Mouse (Mus musculus): ENCODE data around the gene Mup6.
"Not testable (repeated sequence)": the region's sequence is repeated elsewhere in the genome, so short reads cannot be mapped to it uniquely, and the experiment has no call there.

Mup6 gene

DNA sequence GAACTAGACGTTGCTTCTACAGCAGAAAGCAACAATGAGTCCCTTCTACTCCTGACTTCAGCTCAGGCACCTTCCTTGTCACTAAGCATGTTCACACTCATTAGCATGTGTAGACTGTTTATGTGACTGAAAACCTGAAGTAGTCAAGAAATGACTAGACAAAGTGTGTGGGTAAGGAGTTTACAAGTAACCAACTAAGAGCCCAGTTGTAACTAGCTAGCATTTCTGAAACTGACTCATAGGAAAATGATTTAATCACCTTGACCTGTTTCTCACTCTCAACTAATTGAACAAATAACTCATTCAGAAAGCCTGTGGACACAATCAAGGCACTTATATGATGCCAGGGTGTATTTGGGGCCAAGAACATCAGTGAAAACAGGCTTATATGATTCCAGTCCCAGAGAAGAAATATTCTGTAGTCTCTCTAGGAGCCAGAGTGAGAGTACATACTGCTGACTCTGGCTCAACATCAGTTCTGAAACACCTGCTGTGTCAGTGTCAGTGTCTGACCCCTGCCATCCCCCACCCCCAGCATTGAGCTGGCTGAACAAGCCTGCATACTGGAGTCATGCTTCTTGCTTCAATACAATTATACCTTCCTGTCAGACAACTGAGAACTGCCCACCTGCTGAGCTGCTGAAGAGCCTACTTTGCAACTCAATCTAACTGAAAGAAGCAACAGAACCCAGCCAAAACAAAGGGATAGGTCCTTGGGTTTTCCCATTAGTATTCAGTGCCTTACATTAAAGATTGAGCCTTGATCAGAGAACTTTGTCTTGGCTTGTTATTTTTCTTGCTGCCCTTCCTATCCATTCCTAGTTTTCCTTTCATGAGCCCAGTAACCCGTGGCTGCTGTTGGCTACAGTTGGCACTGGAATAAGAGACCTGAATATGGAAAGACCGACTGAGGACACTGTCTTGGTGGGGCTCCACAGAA is at the start of gene Mup6:
Gene Mup6, plus strand, starts transcription at position 890 of the 940 bp plus-strand sequence.
- no peak for DNase-seq (ENCODE audit: low read depth, low spot score)

DNA sequence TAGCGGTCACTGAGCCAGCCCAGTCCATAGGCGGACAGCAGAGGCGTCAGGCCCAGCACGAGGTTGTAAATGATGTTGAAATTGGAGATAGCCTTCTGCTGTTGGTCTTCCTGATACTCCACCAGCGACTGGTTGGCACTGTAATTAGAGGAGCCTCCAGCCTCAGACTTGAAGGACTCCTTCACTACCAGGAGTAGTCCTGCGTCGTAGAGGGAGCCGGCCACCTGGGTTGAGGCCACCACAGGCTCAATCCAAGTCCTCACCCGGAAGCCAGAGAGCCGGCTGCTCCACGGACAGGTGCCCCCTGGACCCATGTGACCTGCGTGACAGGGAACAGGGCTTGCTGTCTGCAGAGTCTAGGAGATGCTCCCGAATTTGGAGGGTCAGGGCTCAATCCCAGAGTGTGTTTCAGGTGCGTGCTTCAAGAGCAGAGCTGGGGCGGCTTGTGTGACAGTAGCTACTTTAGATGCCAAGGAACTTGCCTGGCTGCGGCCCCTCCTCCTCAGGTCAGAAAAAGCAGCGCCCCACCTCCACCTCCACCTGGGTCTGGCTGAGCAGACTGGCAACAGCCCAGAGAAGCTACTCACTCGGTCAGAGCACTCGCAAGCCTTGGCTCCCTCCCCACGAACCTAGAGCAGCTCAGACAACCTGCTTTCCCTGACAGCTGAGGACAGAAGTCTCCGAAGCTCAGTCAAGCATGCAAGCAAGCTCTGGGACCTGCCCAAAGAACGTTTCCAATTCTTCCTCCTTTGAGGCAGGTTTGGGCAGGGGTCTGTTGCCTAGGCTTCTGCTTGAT is 49.3 kb upstream of the Mup6 start, which contains the start of gene Slc46a2:
Gene Slc46a2, minus strand, starts transcription at position 449 of the 796 bp plus-strand sequence.
- DNase-seq (ENCODE audit: low read depth, low spot score): peak; percentile 46

- no peak for DNase-seq (ENCODE audit: low read depth, low spot score)
Measured at GRCm38 (mm10) chr4:59917966-59918365, 46.1 kb upstream of the Mup6 start.

DNA sequence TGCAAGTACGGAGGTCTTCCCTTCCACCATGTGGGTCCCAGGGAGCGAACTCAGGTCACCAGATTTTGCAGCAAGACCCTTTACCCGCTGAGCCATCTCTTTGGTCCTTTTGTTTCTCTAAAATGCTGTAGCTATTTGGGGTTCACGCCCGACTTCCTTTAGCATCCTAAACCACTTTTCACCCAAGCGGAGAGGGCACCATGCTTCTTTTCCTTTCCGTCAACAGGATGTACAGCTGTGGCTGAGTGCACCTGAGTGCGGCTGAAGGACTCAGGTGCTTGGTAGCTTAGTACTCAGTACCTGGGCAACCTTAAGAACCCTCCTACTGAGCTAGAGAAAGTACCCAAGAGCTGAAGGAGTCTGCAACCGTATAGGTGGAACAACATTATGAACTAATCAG is 39.0 kb upstream of the Mup6 start:
- no peak for DNase-seq (ENCODE audit: low read depth, low spot score)

GRCm38 (mm10) chr4:59927666-59928065 is 36.4 kb upstream of the Mup6 start:
- DNase-seq (ENCODE audit: low read depth, low spot score): no peak

DNA sequence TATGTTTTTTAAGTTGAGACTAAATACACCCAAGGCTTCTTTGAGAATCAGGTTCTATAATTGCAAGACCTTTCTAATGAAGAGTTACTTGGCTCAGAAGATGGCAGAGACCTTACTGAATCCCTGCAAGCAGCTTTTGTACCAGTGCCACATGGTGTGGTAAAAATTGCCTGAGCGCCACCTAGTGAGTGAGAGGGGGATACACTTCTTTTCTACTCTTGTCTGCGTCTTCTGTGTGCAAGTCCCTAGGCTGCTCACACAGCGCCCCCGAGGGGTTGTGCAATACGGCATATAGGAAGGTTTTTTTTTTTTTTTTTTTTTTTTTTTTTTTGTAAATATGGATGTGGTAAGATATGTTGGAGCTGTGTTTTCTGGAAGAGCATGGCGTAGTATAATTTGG is 35.7 kb upstream of the Mup6 start:
- peak; percentile 91 for DNase-seq (ENCODE audit: low read depth, low spot score)

DNA sequence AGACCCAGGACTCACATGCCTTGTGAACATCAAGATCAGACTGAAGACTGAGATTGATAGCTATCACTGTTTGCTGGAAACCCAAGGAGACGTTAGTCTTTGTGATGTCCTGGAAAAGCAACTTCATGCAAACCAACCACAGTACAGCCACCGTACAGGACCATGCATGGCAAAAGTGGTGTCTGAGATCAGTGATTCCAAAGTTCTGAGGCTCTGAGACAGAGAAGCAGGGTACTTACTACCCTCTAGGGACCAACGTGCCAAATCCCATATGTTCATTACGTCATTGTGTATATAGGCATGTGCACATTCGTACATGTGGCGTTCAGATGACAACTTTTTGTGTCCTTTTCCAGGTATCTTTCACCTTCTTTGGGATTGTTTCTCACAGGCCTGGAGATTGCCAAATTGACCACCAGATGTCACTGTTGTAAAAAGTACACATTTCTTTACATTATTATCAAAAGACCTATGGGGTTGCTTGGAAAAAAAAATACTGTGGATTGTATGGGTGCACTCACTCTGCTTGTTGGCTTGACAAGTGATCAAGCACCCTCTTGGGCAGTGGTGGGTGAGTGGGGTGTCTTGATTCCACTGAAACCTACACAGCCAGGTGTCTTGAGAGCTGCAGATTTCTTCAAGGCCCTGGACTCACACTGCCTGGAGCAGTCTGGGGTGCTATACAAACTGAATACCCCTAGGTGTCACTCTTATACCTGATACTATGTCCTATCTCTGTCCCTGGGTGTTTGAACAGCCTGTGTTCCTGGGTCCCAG is 31.4 kb upstream of the Mup6 start:
- peak; percentile 32 for DNase-seq (ENCODE audit: low read depth, low spot score)

GRCm38 (mm10) chr4:59937543-59937942 is 26.6 kb upstream of the Mup6 start:
- no peak for DNase-seq (ENCODE audit: low read depth, low spot score)

GRCm38 (mm10) chr4:59960610-59961009 is 3.5 kb upstream of the Mup6 start, which contains the start of gene Mup4:
TSS of gene Mup4 (minus strand) at chr4:59960710.
- DNase-seq (ENCODE audit: low read depth, low spot score): no peak

DNA sequence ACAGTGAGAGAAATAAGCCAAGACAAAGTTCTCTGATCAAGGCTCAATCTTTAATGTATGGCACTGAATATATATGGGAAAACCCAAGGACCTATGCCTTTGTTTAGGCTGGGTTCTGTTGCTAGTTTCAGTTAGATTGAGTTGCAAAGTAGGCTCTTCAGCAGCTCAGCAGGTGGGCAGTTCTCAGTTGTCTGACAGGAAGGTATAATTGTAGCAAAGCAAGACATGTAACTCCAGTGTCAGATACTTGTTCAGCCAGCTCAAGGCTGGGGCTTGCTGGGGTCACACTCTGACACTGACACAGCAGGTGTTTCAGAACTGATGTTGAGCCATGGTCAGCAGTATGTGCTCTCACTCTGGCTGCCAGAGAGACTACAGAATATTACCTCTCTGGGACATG is 33.8 kb downstream of the Mup6 start:
- not testable (repeated sequence) for DNase-seq (ENCODE audit: low read depth, low spot score)

GRCm38 (mm10) chr4:60020141-60020540 is 56.0 kb downstream of the Mup6 start:
- not testable (repeated sequence) for DNase-seq (ENCODE audit: low read depth, low spot score)

DNA sequence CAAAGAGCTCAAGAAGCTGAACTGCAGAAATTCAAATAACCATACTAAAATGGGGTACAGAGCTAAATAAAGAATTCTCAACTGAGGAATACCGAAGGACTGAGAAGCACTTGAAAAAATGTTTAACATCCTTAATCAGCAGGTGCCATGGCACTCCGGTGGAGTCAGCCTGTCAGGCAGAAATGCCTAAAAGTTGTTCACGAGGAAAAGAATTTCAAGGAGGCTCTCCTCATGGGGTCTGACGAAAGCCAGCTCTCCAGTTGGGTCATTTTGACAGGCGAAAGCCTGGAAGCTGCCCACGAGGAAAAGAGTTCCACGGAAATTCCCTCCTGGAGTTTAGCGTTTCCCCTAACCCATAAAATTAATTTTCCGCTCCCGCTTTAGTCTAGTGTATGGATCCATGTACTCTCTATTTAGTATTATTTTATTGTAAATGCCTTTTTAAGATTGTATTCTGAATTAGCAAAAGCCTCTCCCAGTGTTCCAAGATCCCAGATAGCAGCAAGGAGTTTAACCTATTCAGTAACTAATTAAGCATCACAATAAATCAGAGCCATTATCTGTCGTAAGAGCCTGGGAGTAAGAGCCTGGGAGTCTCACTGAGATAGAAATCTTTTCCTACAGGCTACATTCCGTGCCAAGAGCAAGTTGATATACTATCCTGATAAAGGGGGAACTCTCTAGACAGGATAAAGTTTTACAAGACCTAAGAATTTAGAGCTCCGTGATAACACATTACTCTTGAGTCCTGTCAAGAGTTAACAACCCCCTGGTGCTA is 65.4 kb downstream of the Mup6 start:
- not testable (repeated sequence) for DNase-seq (ENCODE audit: low read depth, low spot score)

Measured in brain, adult 2 months (tissue).